Mouse (Mus musculus) lung, adult 2 months (tissue): ENCODE measurements around the gene Mrap2. TPM values are rescaled to one million over a fixed set of nuclear protein-coding genes. Genes with fewer than 3 reads are reported as not detected.

Experiments used
- DNase-seq: peaks from one replicate; pipeline ENCODE4 v3.0.0; 2022
- H3K4me1 ChIP-seq: fragments of 200-500 bp; 2 replicates; pipeline ENCODE4 v1.6.1; 2011; ENCODE audit warnings: low read length; ENCODE audit not compliant: control insufficient read depth, insufficient read depth
- H3K4me3 ChIP-seq: fragments of 200-500 bp; replicated peaks from 2 replicates; pipeline ENCODE3; 2011; ENCODE audit warnings: low read depth, mild to moderate bottlenecking, control low read depth, low read length; ENCODE audit errors: extremely low read depth
- CTCF ChIP-seq: fragments of 200-500 bp; IDR thresholded peaks from 2 replicates; pipeline ENCODE4 v1.5.1; 2011; ENCODE audit warnings: mild to moderate bottlenecking, low read length, control low read depth; ENCODE audit not compliant: insufficient read depth
- POLR2A ChIP-seq: fragments of 200-500 bp; IDR thresholded peaks from 2 replicates; pipeline ENCODE4 v1.6.1; 2011; ENCODE audit warnings: low read depth, mild to moderate bottlenecking, control low read depth, low read length, borderline replicate concordance; ENCODE audit errors: extremely low read depth
- WGBS: fragments of 180-500 bp; shearing (Covaris S2); methylation state at CpG from one replicate; pipeline ENCODE4 v1.1.7; 2018; 5-methylcytosine and 5-hydroxymethylcytosine counted together
- polyA plus RNA-seq: library from polyadenylated mRNA; depleted of rRNA; stranded (reverse); fragments of >200 nt; gene quantifications from 2 replicates; pipeline ENCODE4 v1.2.3, GENCODE M21; 2012

Mrap2 gene
- polyA plus RNA-seq, 1 experiment: 0.07 TPM

GRCm38 (mm10) chr9:87144532-87144931 is 426 bp downstream of the Mrap2 start:
- no peak for DNase-seq
- WGBS: 2% methylated on average over 19 of the region's 19 CpGs
- H3K4me1 ChIP-seq: no peaks in the 10 kb centered on the region
- TF ChIP-seq POLR2A (no peak), CTCF (no peak)
- no peak overlapping the region for H3K4me3 ChIP-seq

GRCm38 (mm10) chr9:87145180-87145579 is 1.1 kb downstream of the Mrap2 start:
- H3K4me3 ChIP-seq: no peak overlapping the region
- 6% methylated on average over 15 of the region's 15 CpGs for whole genome bisulfite sequencing
- DNase-seq: no peak

GRCm38 (mm10) chr9:87145671-87146070 is 1.6 kb downstream of the Mrap2 start:
- 33% methylated on average over 11 of the region's 11 CpGs for whole genome bisulfite sequencing
- no peak for TF ChIP-seq CTCF
- TF ChIP-seq POLR2A: no peak
- no peaks in the 10 kb centered on the region for H3K4me1 ChIP-seq
- no peak overlapping the region for H3K4me3 ChIP-seq
- DNase-seq: no peak

More at GRCm38 (mm10) chr9:87145180-87145579, 1.1 kb downstream of the Mrap2 start:
- no peak for TF ChIP-seq POLR2A
- no peak for TF ChIP-seq CTCF
- no peaks in the 10 kb centered on the region for H3K4me1 ChIP-seq

GRCm38 (mm10) chr9:87146400-87146799 is 2.3 kb downstream of the Mrap2 start:
- Histone ChIP-seq H3K4me3 (no peak overlapping the region), H3K4me1 (no peaks in the 10 kb centered on the region)
- no peak for DNase-seq
- 81% methylated on average over 4 of the region's 4 CpGs for WGBS
- TF ChIP-seq CTCF (no peak), POLR2A (no peak)

- DNase-seq: no peak
- WGBS: 45% methylated on average over 2 of the region's 2 CpGs
- TF ChIP-seq CTCF (no peak), POLR2A (no peak)
Measured at GRCm38 (mm10) chr9:87147927-87148326, 3.8 kb downstream of the Mrap2 start.

GRCm38 (mm10) chr9:87152641-87153325 is 8.7 kb downstream of the Mrap2 start:
- Histone ChIP-seq H3K4me1 (no peaks in the 10 kb centered on the region), H3K4me3 (no peak overlapping the region)
- WGBS: 100% methylated on average over 1 of the region's 1 CpGs
- no peak for TF ChIP-seq POLR2A
- no peak for TF ChIP-seq CTCF
- DNase-seq: no peak

More at GRCm38 (mm10) chr9:87147927-87148326, 3.8 kb downstream of the Mrap2 start:
- Histone ChIP-seq H3K4me3 (no peak overlapping the region), H3K4me1 (no peaks in the 10 kb centered on the region)

- TF ChIP-seq POLR2A (no peak), CTCF (no peak)
- Histone ChIP-seq H3K4me1 (no peaks in the 10 kb centered on the region), H3K4me3 (no peak overlapping the region)
- WGBS: 67% methylated on average over 4 of the region's 4 CpGs
- no peak for DNase-seq
Measured at GRCm38 (mm10) chr9:87162559-87162958, 18.5 kb downstream of the Mrap2 start.

GRCm38 (mm10) chr9:87167001-87167830 is 23.1 kb downstream of the Mrap2 start:
- Histone ChIP-seq H3K4me3 (no peak overlapping the region), H3K4me1 (no peaks in the 10 kb centered on the region)
- no peak for DNase-seq
- no peak for TF ChIP-seq POLR2A
- no peak for TF ChIP-seq CTCF
- 71% methylated on average over 9 of the region's 9 CpGs for WGBS

GRCm38 (mm10) chr9:87168051-87168450 is 23.9 kb downstream of the Mrap2 start:
- DNase-seq: no peak
- TF ChIP-seq CTCF (no peak), POLR2A (no peak)
- 47% methylated on average over 3 of the region's 3 CpGs for WGBS
- Histone ChIP-seq H3K4me1 (no peaks in the 10 kb centered on the region), H3K4me3 (no peak overlapping the region)
